Mouse (Mus musculus) MEL (cell line): ENCODE results near the gene Ctdnep1. TPM values are rescaled to one million over a fixed set of nuclear protein-coding genes. Genes with fewer than 3 reads are reported as not detected.

Source experiments
- DNase-seq: peaks from one replicate; pipeline ENCODE4 v3.0.0; 2011; ENCODE audit warnings: low read depth, low spot score
- H3K27ac ChIP-seq: 2 replicates; pipeline ENCODE4 v1.5.1; 2012; ENCODE audit warnings: low read depth, mild to moderate bottlenecking, control low read depth, low read length, moderate library complexity; ENCODE audit not compliant: control insufficient read depth
- H3K27me3 ChIP-seq, 2 experiments: fragments of 150-350 bp in 1 of 2; sonication (generic) in 1 of 2; 2 replicates each; pipeline ENCODE4 v1.6.1; 2012; ENCODE audit warnings: low read length in 2 of 2, mild to moderate bottlenecking in 2 of 2, improper control_type of control experiment in 1 of 2, moderate library complexity in 1 of 2; ENCODE audit not compliant: insufficient read depth in 2 of 2, control insufficient read depth in 1 of 2
- H3K36me3 ChIP-seq, 2 experiments: 2 replicates each; pipeline ENCODE4 v1.6.1; 2012 to 2014; ENCODE audit warnings: low read length in 2 of 2, improper control_type of control experiment in 1 of 2, inconsistent platforms in 1 of 2, mild to moderate bottlenecking in 1 of 2; ENCODE audit not compliant: insufficient read depth in 2 of 2, control insufficient read depth in 1 of 2
- H3K4me1 ChIP-seq, 2 experiments: fragments of 150-350 bp in 1 of 2; sonication (generic) in 1 of 2; 2 replicates each; pipeline ENCODE4 v1.6.1; 2012; ENCODE audit warnings: low read length in 2 of 2, improper control_type of control experiment in 1 of 2, mild to moderate bottlenecking in 1 of 2; ENCODE audit not compliant: insufficient read depth in 2 of 2, control insufficient read depth in 1 of 2
- H3K4me3 ChIP-seq, 2 experiments: fragments of 150-350 bp in 1 of 2; sonication (generic) in 1 of 2; 2 replicates each; pipeline ENCODE4 v1.5.1; 2012; ENCODE audit warnings: low read depth in 2 of 2, low read length in 2 of 2, mild to moderate bottlenecking in 2 of 2, moderate library complexity in 2 of 2, control low read depth in 1 of 2, improper control_type of control experiment in 1 of 2; ENCODE audit not compliant: control insufficient read depth in 1 of 2, insufficient read depth in 1 of 2
- H3K79me2 ChIP-seq: 2 replicates; pipeline ENCODE4 v1.6.1; 2012; ENCODE audit warnings: mild to moderate bottlenecking, low read length, moderate library complexity; ENCODE audit not compliant: control insufficient read depth, poor library complexity, insufficient read depth
- H3K9ac ChIP-seq: 2 replicates; pipeline ENCODE4 v1.6.1; 2012; ENCODE audit warnings: low read depth, mild to moderate bottlenecking, control low read depth, low read length, moderate library complexity; ENCODE audit not compliant: control insufficient read depth, poor library complexity, severe bottlenecking
- H3K9me3 ChIP-seq: fragments of 150-350 bp; sonication (generic); replicated peaks from 2 replicates; pipeline ENCODE4 v1.6.1; 2012; ENCODE audit warnings: mild to moderate bottlenecking, low read length, improper control_type of control experiment, moderate library complexity; ENCODE audit not compliant: insufficient read depth
- CHD1 ChIP-seq: IDR thresholded peaks from 2 replicates; pipeline ENCODE4 v1.6.1; 2012; ENCODE audit warnings: low read depth, mild to moderate bottlenecking, inconsistent platforms, low read length, improper control_type of control experiment
- EP300 ChIP-seq, 2 experiments: IDR thresholded peaks; 2 replicates each; pipeline ENCODE4 v1.6.1; 2011; ENCODE audit warnings: improper control_type of control experiment in 2 of 2, low read length in 2 of 2, low read depth in 1 of 2, mild to moderate bottlenecking in 1 of 2
- ETS1 ChIP-seq: IDR thresholded peaks from 2 replicates; pipeline ENCODE4 v1.6.1; 2012; ENCODE audit warnings: low read depth, mild to moderate bottlenecking, inconsistent platforms, low read length, improper control_type of control experiment, moderate library complexity
- GABPA ChIP-seq: IDR thresholded peaks from 2 replicates; pipeline ENCODE4 v1.6.1; 2012; ENCODE audit warnings: low read depth, mild to moderate bottlenecking, inconsistent platforms, low read length, improper control_type of control experiment, moderate library complexity
- JUND ChIP-seq: IDR thresholded peaks from 2 replicates; pipeline ENCODE4 v1.6.1; 2011; ENCODE audit warnings: low read depth, mild to moderate bottlenecking, improper control_type of control experiment, low read length
- KAT2A ChIP-seq: conservative IDR thresholded peaks from 2 replicates; pipeline ENCODE4 v1.6.1; 2012; ENCODE audit warnings: low read depth, low read length, improper control_type of control experiment, inconsistent platforms
- MAZ ChIP-seq: IDR thresholded peaks from 2 replicates; pipeline ENCODE4 v1.6.1; 2012; ENCODE audit warnings: low read depth, mild to moderate bottlenecking, inconsistent platforms, low read length, improper control_type of control experiment
- MEF2A ChIP-seq: IDR thresholded peaks from 2 replicates; pipeline ENCODE4 v1.6.1; 2014; ENCODE audit warnings: low read depth, mild to moderate bottlenecking, inconsistent platforms, low read length, improper control_type of control experiment; ENCODE audit not compliant: poor library complexity, insufficient replicate concordance, severe bottlenecking; ENCODE audit errors: extremely low read depth
- NRF1 ChIP-seq: IDR thresholded peaks from 2 replicates; pipeline ENCODE4 v1.6.1; 2014; ENCODE audit warnings: low read depth, mild to moderate bottlenecking, inconsistent platforms, low read length, improper control_type of control experiment, moderate library complexity; ENCODE audit not compliant: poor library complexity, insufficient read depth, severe bottlenecking
- POLR2A ChIP-seq, 2 experiments: IDR thresholded peaks; 2 replicates each; pipeline ENCODE4 v1.6.1; 2011 to 2012; ENCODE audit warnings: low read length in 2 of 2, mild to moderate bottlenecking in 2 of 2, control low read depth in 1 of 2, improper control_type of control experiment in 1 of 2, low read depth in 1 of 2, moderate library complexity in 1 of 2; ENCODE audit not compliant: control insufficient read depth in 1 of 2, insufficient read depth in 1 of 2, poor library complexity in 1 of 2
- RAD21 ChIP-seq: IDR thresholded peaks from 2 replicates; pipeline ENCODE4 v1.6.1; 2011; ENCODE audit warnings: mild to moderate bottlenecking, low read depth, low read length, improper control_type of control experiment
- TAL1 ChIP-seq: IDR thresholded peaks from 2 replicates; pipeline ENCODE4 v1.6.1; 2012; ENCODE audit warnings: mild to moderate bottlenecking, inconsistent platforms, low read length, moderate library complexity, mixed read lengths
- TCF12 ChIP-seq: IDR thresholded peaks from 2 replicates; pipeline ENCODE4 v1.6.1; 2014; ENCODE audit warnings: low read depth, mild to moderate bottlenecking, inconsistent platforms, low read length, improper control_type of control experiment, moderate library complexity
- UBTF ChIP-seq: IDR thresholded peaks from 2 replicates; pipeline ENCODE4 v1.6.1; 2012; ENCODE audit warnings: low read depth, mild to moderate bottlenecking, inconsistent platforms, low read length, improper control_type of control experiment, moderate library complexity, borderline replicate concordance; ENCODE audit not compliant: insufficient read depth
- USF1 ChIP-seq: IDR thresholded peaks from 2 replicates; pipeline ENCODE4 v1.6.1; 2014; ENCODE audit warnings: low read depth, mild to moderate bottlenecking, inconsistent platforms, low read length, improper control_type of control experiment, moderate library complexity
- ZKSCAN1 ChIP-seq: IDR thresholded peaks from 2 replicates; pipeline ENCODE4 v1.6.1; 2012; ENCODE audit warnings: low read depth, mild to moderate bottlenecking, inconsistent platforms, low read length, improper control_type of control experiment, moderate library complexity
- ZNF384 ChIP-seq: IDR thresholded peaks from 2 replicates; pipeline ENCODE4 v1.6.1; 2012; ENCODE audit warnings: low read depth, mild to moderate bottlenecking, inconsistent platforms, low read length, improper control_type of control experiment
- polyA plus RNA-seq, 2 experiments: library from polyadenylated mRNA; stranded (reverse) in 1 of 2; unstranded in 1 of 2; fragments of >175 nt in 1 of 2; fragments of >200 nt in 1 of 2; gene quantifications; 2 replicates each; pipeline versions ENCODE4 v1.2.1 to v1.2.4; 2012; ENCODE audit warnings: low replicate concordance in 2 of 2, low read depth in 1 of 2; ENCODE audit not compliant: insufficient read length in 2 of 2, insufficient read depth in 1 of 2, missing spikeins in 1 of 2
- total RNA-seq: library from RNA; depleted of rRNA; stranded (reverse); fragments of 300-350 nt; gene quantifications from 2 replicates; pipeline ENCODE4 v1.2.3, GENCODE M21; 2012

Ctdnep1 gene
- total and polyA plus RNA-seq, 3 experiments: 47.3 to 133 TPM; not detected in 1

DNA sequence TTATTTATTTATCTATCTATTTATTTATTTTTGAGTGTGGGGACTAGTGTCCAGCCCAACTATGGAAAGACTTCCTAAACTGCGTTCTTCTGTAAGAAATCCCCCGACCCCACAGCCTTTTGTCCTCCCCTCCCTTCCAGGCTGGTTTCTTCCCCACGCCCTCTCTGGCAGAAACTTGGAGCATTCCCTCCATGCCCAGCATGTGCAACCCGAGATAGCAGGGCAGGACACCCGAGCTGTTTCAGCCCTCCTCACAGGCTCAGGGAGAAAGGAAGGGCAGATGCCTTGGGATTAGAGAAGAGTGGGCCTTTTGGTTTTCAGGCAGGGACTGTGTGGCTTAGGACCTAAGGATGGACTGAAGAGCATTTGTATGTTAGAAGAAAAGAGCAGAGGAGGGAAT lies 1.9 kb downstream of the Ctdnep1 start:
- no peak for DNase-seq
- Histone ChIP-seq H3K4me3 (no peak overlapping the region), H3K9ac (peak overlapping the region; percentile 99), H3K9me3 (no peaks in the 10 kb centered on the region), H3K4me1 (peaks cover 6 to 17% of the 10 kb centered on the region in 2 experiments), H3K79me2 (peaks cover 43% of the 10 kb centered on the region), H3K36me3 (peaks cover 2 to 24% of the 10 kb centered on the region in 2 experiments; a peak in 3 of 4 replicates), H3K27ac (no peak overlapping the region), H3K27me3 (no peaks in the 10 kb centered on the region)
- TF ChIP-seq TCF12: no peak
- TF ChIP-seq TAL1: peak; percentile 23; the same call in 1 of the 2 replicates
- TF ChIP-seq, all 39 proteins: peak for 1

DNA sequence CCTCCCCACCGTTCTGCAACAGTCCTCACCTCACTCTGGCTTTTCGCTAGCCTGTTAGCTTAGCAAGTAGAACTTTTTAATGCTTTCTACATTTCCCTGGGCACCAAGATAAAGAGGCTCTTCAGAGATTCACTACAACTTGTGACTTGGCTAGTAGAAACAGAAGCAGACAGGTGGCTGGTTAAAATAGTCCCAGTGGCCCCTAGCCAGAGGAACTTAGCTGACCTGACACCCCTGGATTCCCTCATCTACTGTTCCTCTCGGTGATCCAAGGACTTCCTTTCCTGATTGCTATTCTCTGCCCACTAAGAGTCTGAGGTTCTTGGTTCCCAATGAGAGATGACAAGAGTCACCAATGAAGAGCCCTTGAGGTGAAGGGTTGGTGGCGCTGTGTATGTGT lies 2.4 kb downstream of the Ctdnep1 start:
- H3K9ac ChIP-seq: 0 out of 2 replicates have a peak overlapping the region, but pooled peaks have one; percentile 99
- DNase-seq: no peak
- no peak overlapping the region for H3K4me3 ChIP-seq
- H3K27me3 ChIP-seq: no peaks in the 10 kb centered on the region
- peaks cover 43% of the 10 kb centered on the region for H3K79me2 ChIP-seq
- H3K9me3 ChIP-seq: no peaks in the 10 kb centered on the region
- no peak for TF ChIP-seq CHD1
- TF ChIP-seq UBTF: no peak
- TF ChIP-seq MAZ: no peak
- no peak for TF ChIP-seq USF1
- TF ChIP-seq JUND: no peak
- TF ChIP-seq ZKSCAN1: no peak
- TF ChIP-seq TAL1: no peak
- no peak for TF ChIP-seq KAT2A
- TF ChIP-seq ETS1: no peak
- TF ChIP-seq NRF1: no peak
- H3K4me1 ChIP-seq: peaks cover 6 to 17% of the 10 kb centered on the region in 2 experiments
- H3K27ac ChIP-seq: no peak overlapping the region
- H3K36me3 ChIP-seq: peaks cover 2 to 24% of the 10 kb centered on the region in 2 experiments; a peak in 3 of 4 replicates

DNA sequence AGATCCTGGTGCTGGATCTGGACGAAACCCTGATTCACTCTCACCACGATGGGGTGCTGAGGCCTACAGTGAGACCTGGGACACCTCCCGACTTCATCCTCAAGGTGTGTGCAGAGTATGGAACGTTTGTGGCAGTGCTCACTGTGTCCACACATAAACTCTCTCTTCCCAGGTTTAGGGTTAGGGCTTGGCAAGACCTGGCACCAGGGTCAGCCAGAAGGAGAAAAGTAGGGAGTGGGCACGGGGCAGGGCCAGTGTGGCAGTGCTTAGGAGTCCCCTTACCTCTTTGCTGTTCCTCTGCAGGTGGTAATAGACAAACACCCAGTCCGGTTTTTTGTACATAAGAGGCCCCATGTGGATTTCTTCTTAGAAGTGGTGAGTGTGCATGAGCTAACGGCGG lies 3.5 kb downstream of the Ctdnep1 start:
- H3K27ac ChIP-seq: no peak overlapping the region
- no peak for DNase-seq
- peaks cover 36% of the 10 kb centered on the region for H3K79me2 ChIP-seq
- H3K9ac ChIP-seq: no peak overlapping the region
- H3K4me1 ChIP-seq: peaks cover 3 to 12% of the 10 kb centered on the region in 2 experiments; a peak in 3 of 4 replicates
- peaks cover 2 to 15% of the 10 kb centered on the region in 2 experiments; a peak in 3 of 4 replicates for H3K36me3 ChIP-seq
- H3K27me3 ChIP-seq: no peaks in the 10 kb centered on the region
- H3K4me3 ChIP-seq: no peak overlapping the region
- TF ChIP-seq USF1 (no peak), MEF2A (no peak), GABPA (no peak), ETS1 (no peak), MAZ (no peak), JUND (no peak), EP300 (IDR thresholded peaks at IDR 0.05; ENCODE audit: low read depth in 1 of 2, low read length in 2 of 2) (no peak), KAT2A (no peak), ZKSCAN1 (no peak), POLR2A (IDR thresholded peaks at IDR 0.05; ENCODE audit: control insufficient read depth in 1 of 2, insufficient read depth in 1 of 2, low read depth in 1 of 2, low read length in 2 of 2, poor library complexity in 1 of 2) (no peak), RAD21 (no peak), ZNF384 (no peak)
- H3K9me3 ChIP-seq: no peaks in the 10 kb centered on the region
